Mouse (Mus musculus) lung, postnatal 0 days (tissue): ENCODE results near the gene Katnb1. TPM values are rescaled to one million over a fixed set of nuclear protein-coding genes. Genes with fewer than 3 reads are reported as not detected.

Experiments used
- ATAC-seq: fragments of 200-750 bp; cut with Nextera tagmentation; 2 replicates; pipeline ENCODE4 v1.8.0; 2017; ENCODE audit warnings: moderate library complexity
- DNase-seq: peaks from one replicate; pipeline ENCODE4 v3.0.0-alpha.2; 2016; ENCODE audit warnings: low spot score
- H3K27ac ChIP-seq: fragments of 300-500 bp; sonication (generic); 2 replicates; pipeline ENCODE4 v1.5.1; 2014; ENCODE audit warnings: antibody characterized with exemption, mild to moderate bottlenecking, low read length, mixed read lengths
- H3K27me3 ChIP-seq: fragments of 300-500 bp; sonication (generic); replicated peaks from 2 replicates; pipeline ENCODE4 v1.6.1; 2014; ENCODE audit warnings: low read length, mixed read lengths; ENCODE audit not compliant: insufficient read depth
- H3K36me3 ChIP-seq: fragments of 300-500 bp; sonication (generic); 2 replicates; pipeline ENCODE4 v1.6.1; 2014; ENCODE audit warnings: low read length, mixed read lengths; ENCODE audit not compliant: insufficient read depth
- H3K4me1 ChIP-seq: fragments of 300-500 bp; sonication (generic); 2 replicates; pipeline ENCODE4 v1.6.1; 2014; ENCODE audit warnings: antibody characterized with exemption, low read depth, low read length, mixed read lengths; ENCODE audit not compliant: insufficient read depth
- H3K4me2 ChIP-seq: fragments of 300-500 bp; sonication (generic); replicated peaks from 2 replicates; pipeline ENCODE4 v1.6.1; 2014; ENCODE audit warnings: low read depth, mild to moderate bottlenecking, low read length, moderate library complexity, mixed read lengths
- H3K4me3 ChIP-seq: fragments of 300-500 bp; sonication (generic); 2 replicates; pipeline ENCODE4 v1.5.1; 2014; ENCODE audit warnings: low read depth, low read length
- H3K9ac ChIP-seq: fragments of 300-500 bp; sonication (generic); replicated peaks from 2 replicates; pipeline ENCODE4 v1.6.1; 2014; ENCODE audit warnings: low read depth, mild to moderate bottlenecking
- H3K9me3 ChIP-seq: fragments of 300-500 bp; sonication (generic); 2 replicates; pipeline ENCODE4 v1.6.1; 2016; ENCODE audit warnings: low read length, mixed read lengths
- CTCF ChIP-seq: IDR thresholded peaks from 2 replicates; pipeline ENCODE4 v1.5.1; 2016; ENCODE audit warnings: antibody characterized with exemption, mild to moderate bottlenecking
- EP300 ChIP-seq: IDR thresholded peaks from 2 replicates; pipeline ENCODE4 v1.6.1; 2016; ENCODE audit warnings: antibody characterized with exemption, mild to moderate bottlenecking, control low read depth
- WGBS: fragments of 180-500 bp; shearing (Covaris S2); extraction: QIAGEN DNeasy Blood & Tissue Kit; methylation state at CpG from one replicate; pipeline ENCODE4 v1.1.7; 2014; 5-methylcytosine and 5-hydroxymethylcytosine counted together
- polyA plus RNA-seq: library from polyadenylated mRNA; unstranded; fragments of >200 nt; fragmentation: Nextera tagmentation; extraction: Ambion mirVana; gene quantifications from 2 replicates; pipeline ENCODE4 v1.2.1, GENCODE M21; 2015

The Katnb1 gene
- polyA plus RNA-seq, 1 experiment from 2014 or later: 10.8 TPM

DNA sequence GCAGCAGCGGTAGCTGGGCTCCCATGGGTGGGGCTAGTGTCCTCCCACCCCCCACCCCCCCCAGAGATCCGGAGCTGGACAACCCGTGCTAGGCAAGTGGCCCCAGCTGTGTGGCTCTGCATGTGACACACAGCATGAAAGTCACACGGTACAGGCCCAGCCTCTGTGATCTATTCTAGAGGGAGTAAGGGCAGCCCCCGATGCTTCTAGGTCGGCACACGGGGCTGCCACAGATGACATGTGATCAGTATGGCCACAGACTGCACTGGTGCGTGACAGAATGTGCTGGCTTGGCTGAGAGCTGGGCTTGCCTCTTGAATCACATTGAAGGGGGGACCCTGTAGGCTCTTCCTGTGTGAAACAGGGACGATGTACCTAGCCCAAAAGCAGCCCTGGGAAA lies 46.7 kb downstream of the Katnb1 start:
- Histone ChIP-seq H3K9me3 (no peaks in the 10 kb centered on the region), H3K27ac (no peak overlapping the region), H3K36me3 (peaks cover 11% of the 10 kb centered on the region; the same call in 1 of the 2 replicates), H3K4me2 (no peak overlapping the region), H3K9ac (no peak overlapping the region), H3K4me1 (no peaks in the 10 kb centered on the region), H3K4me3 (no peak overlapping the region), H3K27me3 (no peaks in the 10 kb centered on the region)
- TF ChIP-seq EP300: no peak
- no peak for TF ChIP-seq CTCF
- peak; percentile 16; the same call in 1 of the 2 replicates for ATAC-seq
- 64% methylated on average over 9 of the region's 9 CpGs for WGBS
- no peak for DNase-seq

DNA sequence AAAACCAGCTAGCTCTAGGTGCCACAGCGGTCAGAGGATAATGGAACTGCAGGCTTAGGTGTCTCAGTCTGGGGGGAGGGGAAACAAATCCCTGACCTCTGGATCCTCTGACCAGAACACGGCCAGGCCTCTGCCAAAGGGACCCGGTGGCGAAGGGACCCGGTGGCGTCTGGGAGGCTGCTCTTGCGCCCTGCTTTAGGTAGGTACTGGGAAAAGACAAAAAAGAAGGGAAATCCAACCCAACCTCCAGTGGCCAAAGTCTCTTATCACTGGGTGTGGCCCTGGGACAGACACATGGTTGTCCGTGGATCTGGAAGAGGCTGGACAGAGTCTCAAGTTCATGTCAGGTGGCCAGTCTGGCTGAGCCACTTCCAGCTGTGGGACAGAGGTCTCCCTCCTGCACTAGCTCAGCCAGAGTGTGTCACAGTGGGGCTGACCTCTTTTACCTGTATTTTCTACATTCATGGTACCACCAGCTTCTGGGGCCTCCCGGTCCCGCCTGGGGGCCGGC lies 47.8 kb downstream of the Katnb1 start:
- TF ChIP-seq EP300 (no peak), CTCF (no peak)

DNA sequence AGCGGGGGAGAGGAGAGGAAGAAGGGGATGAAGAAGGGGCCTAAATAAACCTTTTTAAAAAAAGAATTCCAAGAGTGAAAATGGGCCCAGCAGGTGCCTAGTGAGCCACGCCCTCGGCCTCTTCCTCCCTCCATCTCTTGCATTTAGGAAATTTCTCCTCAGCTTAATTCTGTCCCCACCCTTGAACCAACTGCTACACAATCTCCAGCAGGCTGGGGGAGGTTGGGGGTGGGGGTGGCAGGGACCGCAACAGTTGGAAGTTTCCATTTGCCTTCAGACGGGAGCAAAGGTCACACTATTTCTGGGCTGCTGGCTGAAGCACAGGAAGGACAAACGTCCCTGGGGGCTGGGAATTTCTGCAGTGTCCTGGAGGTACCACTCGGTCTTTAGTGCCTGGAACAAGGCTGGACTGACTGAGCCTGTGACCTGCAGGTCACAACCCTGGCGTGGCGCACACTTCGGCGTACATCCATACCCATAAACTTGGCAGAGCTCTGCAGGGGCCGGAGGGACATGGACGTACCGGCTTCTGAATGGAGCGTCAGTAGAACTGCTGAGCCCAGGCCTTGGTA lies 50.1 kb downstream of the Katnb1 start:
- H3K36me3 ChIP-seq: peaks cover 15% of the 10 kb centered on the region; the same call in 1 of the 2 replicates
- H3K27ac ChIP-seq: no peak overlapping the region
- no peaks in the 10 kb centered on the region for H3K9me3 ChIP-seq
- H3K4me1 ChIP-seq: no peaks in the 10 kb centered on the region
- 59% methylated on average over 15 of the region's 15 CpGs for WGBS
- no peak overlapping the region for H3K4me3 ChIP-seq
- H3K4me2 ChIP-seq: no peak overlapping the region
- no peaks in the 10 kb centered on the region for H3K27me3 ChIP-seq
- TF ChIP-seq EP300 (no peak), CTCF (no peak)
- no peak overlapping the region for H3K9ac ChIP-seq
- no peak for DNase-seq
- ATAC-seq: peak; percentile 23

More for the DNA sequence above, 47.8 kb downstream of the Katnb1 start:
- H3K9ac ChIP-seq: no peak overlapping the region
- H3K36me3 ChIP-seq: peaks cover 12% of the 10 kb centered on the region; the same call in 1 of the 2 replicates
- DNase-seq (no peak), ATAC-seq (no peak)
- WGBS: 84% methylated on average over 11 of the region's 11 CpGs
- no peak overlapping the region for H3K4me2 ChIP-seq
- no peak overlapping the region for H3K4me3 ChIP-seq
- H3K9me3 ChIP-seq: no peaks in the 10 kb centered on the region
- no peaks in the 10 kb centered on the region for H3K27me3 ChIP-seq
- H3K27ac ChIP-seq: no peak overlapping the region
- no peaks in the 10 kb centered on the region for H3K4me1 ChIP-seq

DNA sequence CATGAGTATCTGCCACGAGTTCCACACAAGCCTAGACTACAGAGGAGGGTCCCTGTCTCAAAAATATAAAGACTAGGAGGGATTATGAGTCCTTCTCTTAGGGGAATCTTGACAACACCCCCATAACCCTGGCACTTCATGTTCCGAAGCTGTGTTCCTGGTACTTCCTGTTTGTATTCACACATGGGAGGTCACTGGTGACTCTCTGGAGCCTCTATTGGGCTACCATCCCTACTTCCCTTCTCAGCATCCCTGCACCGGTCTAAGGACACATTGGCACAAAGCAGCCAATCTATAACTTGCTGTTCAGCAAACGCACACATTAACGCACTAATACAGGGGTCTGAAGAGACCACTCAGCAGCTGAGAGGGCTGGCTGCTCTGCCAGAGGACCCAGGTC lies 51.0 kb downstream of the Katnb1 start:
- ATAC-seq: no peak; the same call in 1 of the 2 replicates
- Histone ChIP-seq H3K9me3 (no peaks in the 10 kb centered on the region), H3K36me3 (peaks cover 16% of the 10 kb centered on the region; the same call in 1 of the 2 replicates), H3K27ac (no peak overlapping the region), H3K4me1 (no peaks in the 10 kb centered on the region), H3K4me3 (no peak overlapping the region), H3K9ac (no peak overlapping the region), H3K4me2 (no peak overlapping the region), H3K27me3 (no peaks in the 10 kb centered on the region)
- WGBS: 64% methylated on average over 5 of the region's 5 CpGs
- TF ChIP-seq EP300 (no peak), CTCF (no peak)
- no peak for DNase-seq

DNA sequence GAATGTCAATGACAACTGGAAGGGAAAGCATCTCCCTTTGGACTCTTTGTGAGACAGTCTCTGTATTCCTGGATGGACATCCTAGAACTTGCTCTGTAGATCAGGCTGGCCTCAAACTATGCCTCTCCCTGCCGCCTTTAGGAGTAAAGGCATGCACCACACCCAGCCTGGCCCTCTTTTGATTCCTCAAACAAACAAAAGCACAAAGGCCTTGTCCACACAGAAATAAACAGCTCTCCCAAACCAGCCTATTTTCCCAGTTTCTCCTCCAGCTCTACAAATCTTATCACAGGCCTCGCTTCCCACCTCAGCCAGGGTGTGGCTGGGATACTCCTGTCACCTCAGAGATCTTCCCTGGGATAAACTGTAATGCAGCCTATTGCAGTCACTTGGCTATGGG lies 53.2 kb downstream of the Katnb1 start:
- Histone ChIP-seq H3K9ac (no peak overlapping the region), H3K4me3 (no peak overlapping the region), H3K27me3 (no peaks in the 10 kb centered on the region), H3K4me1 (peaks cover 7% of the 10 kb centered on the region; the same call in 1 of the 2 replicates), H3K27ac (no peak overlapping the region), H3K4me2 (no peak overlapping the region), H3K9me3 (no peaks in the 10 kb centered on the region), H3K36me3 (peaks cover 16% of the 10 kb centered on the region; the same call in 1 of the 2 replicates)
- DNase-seq (no peak), ATAC-seq (no peak)
- TF ChIP-seq EP300 (no peak), CTCF (no peak)
- 79% methylated on average over 2 of the region's 2 CpGs for WGBS

DNA sequence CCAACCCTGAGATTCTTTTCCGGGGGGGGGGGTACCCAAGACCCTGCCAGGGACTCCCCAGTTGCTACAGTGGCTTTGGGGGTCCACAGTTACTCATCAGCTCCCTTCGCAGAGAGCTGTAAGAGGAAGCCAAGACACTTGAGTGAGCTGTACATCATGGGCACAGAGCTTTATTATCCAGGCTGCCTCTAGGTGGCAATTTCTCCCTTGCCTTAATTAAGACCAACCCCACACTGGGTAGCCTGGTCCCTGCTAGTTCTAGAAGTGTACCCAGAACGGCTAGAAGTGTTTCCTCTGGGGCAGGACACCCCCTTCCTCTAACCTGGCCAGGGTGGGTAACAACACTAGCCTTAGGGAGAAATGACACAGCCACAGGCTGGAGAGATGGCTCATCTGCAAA lies 54.3 kb downstream of the Katnb1 start:
- ATAC-seq (no peak), DNase-seq (no peak)
- H3K4me1 ChIP-seq: peaks cover 7% of the 10 kb centered on the region; the same call in 1 of the 2 replicates
- 54% methylated on average over 3 of the region's 3 CpGs for WGBS
- H3K27ac ChIP-seq: no peak overlapping the region
- no peaks in the 10 kb centered on the region for H3K27me3 ChIP-seq
- H3K4me2 ChIP-seq: no peak overlapping the region
- H3K4me3 ChIP-seq: no peak overlapping the region
- peaks cover 11% of the 10 kb centered on the region; the same call in 1 of the 2 replicates for H3K36me3 ChIP-seq
- H3K9ac ChIP-seq: no peak overlapping the region
- H3K9me3 ChIP-seq: no peaks in the 10 kb centered on the region
- TF ChIP-seq EP300: no peak
- peak; percentile 40 for TF ChIP-seq CTCF
